Mouse (Mus musculus) adrenal gland, postnatal 4 days (tissue): ENCODE results near the gene Foxj3. TPM values are rescaled to one million over a fixed set of nuclear protein-coding genes. Genes with fewer than 3 reads are reported as not detected.
A peak's percentile ranks its signal among the peaks of the same experiment; 100 is the strongest.

Experiments used
- DNase-seq, 2 experiments: peaks; one replicate each; pipeline ENCODE4 v3.0.0; 2021 to 2022; ENCODE audit warnings: low spot score in 2 of 2, mixed read lengths in 2 of 2
- total RNA-seq, 2 experiments: library from RNA; stranded (reverse); gene quantifications; 2 replicates each; pipeline ENCODE4 v1.2.3; 2021

Gene Foxj3
- total RNA-seq, 2 experiments from 2014 or later: 51.2 to 58.2 TPM

- DNase-seq: no peak
These were observed 98.9 kb downstream of the Foxj3 start for GRCm38 (mm10) chr4:119635686-119636085.

GRCm38 (mm10) chr4:119636731-119637130, 99.9 kb downstream of the Foxj3 start:
- DNase-seq: no peak

GRCm38 (mm10) chr4:119637176-119637845, 100.5 kb downstream of the Foxj3 start, which contains the start of gene Guca2a:
Gene Guca2a, plus strand, starts transcription at chr4:119637704.
- no peak for DNase-seq

GRCm38 (mm10) chr4:119637946-119638345, 101.1 kb downstream of the Foxj3 start:
- DNase-seq: no peak

GRCm38 (mm10) chr4:119638656-119639055, 101.9 kb downstream of the Foxj3 start:
- no peak for DNase-seq

GRCm38 (mm10) chr4:119642666-119643065, 105.9 kb downstream of the Foxj3 start:
- DNase-seq: no peak

- no peak for DNase-seq
These were observed 120.2 kb downstream of the Foxj3 start for GRCm38 (mm10) chr4:119657011-119657410.

- DNase-seq: no peak
These were observed 121.4 kb downstream of the Foxj3 start for GRCm38 (mm10) chr4:119658246-119658645.

GRCm38 (mm10) chr4:119658731-119659130, 121.9 kb downstream of the Foxj3 start, which contains the start of gene Guca2b:
Gene Guca2b, minus strand, starts transcription at chr4:119658954.
- DNase-seq: no peak

- no peak for DNase-seq
These were observed 123.2 kb downstream of the Foxj3 start for GRCm38 (mm10) chr4:119660007-119660406.

- no peak for DNase-seq
These were observed 125.3 kb downstream of the Foxj3 start for GRCm38 (mm10) chr4:119662151-119662550.

- DNase-seq: no peak
These were observed 126.2 kb downstream of the Foxj3 start for GRCm38 (mm10) chr4:119662976-119663375.

GRCm38 (mm10) chr4:119663409-119664095, 126.7 kb downstream of the Foxj3 start:
- DNase-seq: no peak

GRCm38 (mm10) chr4:119665166-119665565, 128.4 kb downstream of the Foxj3 start:
- no peak for DNase-seq

- no peak for DNase-seq
These were observed 129.3 kb downstream of the Foxj3 start for GRCm38 (mm10) chr4:119666116-119666515.

GRCm38 (mm10) chr4:119667454-119667853, 130.7 kb downstream of the Foxj3 start:
- DNase-seq: peak in 1 of 2 experiments; percentile 18

- DNase-seq: no peak
These were observed 131.4 kb downstream of the Foxj3 start for GRCm38 (mm10) chr4:119668185-119668584.

- no peak for DNase-seq
These were observed 131.8 kb downstream of the Foxj3 start for GRCm38 (mm10) chr4:119668596-119668995.

- DNase-seq: no peak
These were observed 132.8 kb downstream of the Foxj3 start for GRCm38 (mm10) chr4:119669356-119670209.

- no peak for DNase-seq
These were observed 133.4 kb downstream of the Foxj3 start for GRCm38 (mm10) chr4:119670210-119670555.

- DNase-seq: no peak
These were observed 133.9 kb downstream of the Foxj3 start for GRCm38 (mm10) chr4:119670736-119671135.

GRCm38 (mm10) chr4:119671164-119671563, 134.4 kb downstream of the Foxj3 start:
- DNase-seq: no peak
